Mouse (Mus musculus) ovary, postnatal 10 days (tissue): ENCODE data around the gene Msrb1.
"Not testable (repeated sequence)": the region's sequence is repeated elsewhere in the genome, so short reads cannot be mapped to it uniquely, and the experiment has no call there.

Experiments
- DNase-seq: peaks from one replicate; pipeline ENCODE4 v3.0.0; 2022; ENCODE audit warnings: low spot score

Msrb1 gene

DNA sequence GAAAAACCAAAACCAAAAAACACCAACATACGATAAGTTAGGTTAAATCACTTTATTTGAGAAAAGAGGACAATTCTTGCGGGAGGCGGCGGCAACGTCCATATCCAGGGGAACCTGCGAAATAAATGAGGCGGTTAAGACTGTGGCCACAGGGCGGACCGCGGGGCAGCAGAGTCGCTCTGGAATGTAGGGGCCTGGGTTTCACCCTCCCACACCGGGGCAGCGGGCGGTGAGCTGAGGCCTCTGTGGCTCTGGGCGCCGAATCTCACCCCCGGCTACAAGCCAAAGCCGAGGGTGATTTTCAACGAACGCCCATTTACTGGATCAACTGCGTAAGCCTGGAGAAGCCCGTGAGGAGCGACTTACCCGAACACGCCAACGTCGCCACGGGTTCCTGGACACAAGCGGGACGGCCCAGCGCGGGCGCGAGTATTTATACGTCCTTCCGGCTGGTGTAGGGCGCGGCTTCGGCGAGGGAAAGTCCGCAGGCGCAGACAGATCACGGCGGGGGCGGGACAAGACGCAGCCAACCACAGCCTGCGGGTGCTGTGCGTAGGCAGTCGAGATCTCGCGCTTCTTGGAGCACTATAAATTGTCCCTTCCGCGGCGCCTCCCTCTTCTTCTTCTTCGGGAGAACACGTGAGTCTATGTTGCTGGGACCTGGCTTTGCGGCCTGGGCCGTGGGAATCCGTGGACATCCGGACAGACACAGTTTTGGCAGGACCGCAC is 16.8 kb upstream of the Msrb1 start:
- DNase-seq, result peak; percentile 92

DNA sequence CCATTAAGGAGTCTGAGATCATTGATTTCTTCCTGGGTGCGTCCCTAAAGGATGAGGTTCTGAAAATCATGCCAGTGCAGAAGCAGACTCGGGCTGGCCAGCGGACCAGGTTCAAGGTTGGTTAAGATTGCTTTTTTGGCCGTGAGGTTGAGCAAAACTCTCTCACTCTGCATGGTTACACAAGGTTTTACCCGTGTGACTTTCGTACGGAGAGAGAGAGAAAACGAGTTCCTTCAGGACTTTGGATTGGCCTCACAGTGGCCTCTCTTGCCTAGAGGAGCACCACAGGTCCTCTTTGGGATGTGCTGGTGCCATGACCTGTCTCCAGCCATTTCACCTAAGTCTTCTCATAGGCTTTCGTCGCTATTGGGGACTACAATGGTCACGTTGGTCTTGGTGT is 15.8 kb upstream of the Msrb1 start:
- not testable (repeated sequence) for DNase-seq

DNA sequence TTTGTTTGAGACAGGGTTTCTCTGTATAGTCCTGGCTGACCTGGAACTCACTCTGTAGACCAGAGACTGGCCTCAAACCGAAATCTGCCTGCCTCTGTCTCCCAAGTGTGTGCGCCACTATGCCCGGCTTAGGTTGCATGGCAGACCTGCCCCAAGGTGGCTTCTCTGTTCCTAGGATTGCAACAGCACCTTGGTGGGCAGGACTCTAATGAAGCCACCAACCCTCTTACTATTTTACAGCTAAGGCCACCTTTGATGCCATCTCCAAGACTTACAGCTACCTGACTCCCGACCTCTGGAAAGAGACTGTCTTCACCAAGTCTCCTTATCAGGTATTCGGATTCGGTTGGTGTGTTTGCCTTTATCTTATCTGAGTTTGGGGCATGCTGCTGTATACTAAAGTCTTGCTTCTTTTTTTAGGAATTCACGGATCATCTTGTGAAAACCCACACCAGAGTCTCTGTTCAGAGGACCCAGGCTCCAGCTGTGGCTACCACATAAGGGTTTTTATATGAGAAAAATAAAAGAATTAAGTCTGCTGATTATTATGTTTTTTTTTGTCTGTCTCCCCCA is 15.0 kb upstream of the Msrb1 start:
- DNase-seq, result not testable (repeated sequence)

DNA sequence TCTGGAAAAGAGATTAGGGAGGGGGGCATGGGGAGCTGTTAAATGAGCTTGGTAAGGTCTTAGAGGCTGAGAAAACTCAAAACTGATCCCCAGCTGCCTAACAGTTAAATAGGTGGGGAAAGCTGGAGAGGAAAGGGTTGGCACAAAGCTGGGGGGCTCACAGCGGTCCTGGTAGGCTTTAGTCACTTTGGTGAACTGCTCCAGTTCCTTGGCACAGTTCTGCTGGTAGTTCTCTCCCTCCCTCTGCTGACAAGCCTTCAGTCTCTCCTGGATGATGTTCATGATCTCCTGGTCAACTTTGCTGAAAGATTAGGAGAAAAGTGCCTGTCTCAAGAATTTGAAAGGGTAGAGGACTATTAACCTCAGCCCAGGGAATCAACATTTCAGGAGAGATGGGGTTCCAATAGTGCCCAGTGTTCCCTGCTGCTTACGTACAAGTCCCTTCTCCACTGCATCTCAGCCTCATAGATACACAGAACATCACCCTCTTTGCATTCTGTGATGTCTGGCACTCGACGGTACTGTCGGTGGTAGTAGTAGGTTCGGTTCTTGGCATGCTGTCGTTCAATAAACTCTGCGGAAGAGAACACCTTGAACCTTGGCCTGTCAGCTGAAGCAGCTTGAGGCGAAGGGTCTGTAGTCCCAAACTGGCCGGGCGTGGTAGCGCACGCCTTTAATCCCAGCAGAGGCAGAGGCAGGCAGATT is 14.1 kb upstream of the Msrb1 start:
- DNase-seq, result no peak

DNA sequence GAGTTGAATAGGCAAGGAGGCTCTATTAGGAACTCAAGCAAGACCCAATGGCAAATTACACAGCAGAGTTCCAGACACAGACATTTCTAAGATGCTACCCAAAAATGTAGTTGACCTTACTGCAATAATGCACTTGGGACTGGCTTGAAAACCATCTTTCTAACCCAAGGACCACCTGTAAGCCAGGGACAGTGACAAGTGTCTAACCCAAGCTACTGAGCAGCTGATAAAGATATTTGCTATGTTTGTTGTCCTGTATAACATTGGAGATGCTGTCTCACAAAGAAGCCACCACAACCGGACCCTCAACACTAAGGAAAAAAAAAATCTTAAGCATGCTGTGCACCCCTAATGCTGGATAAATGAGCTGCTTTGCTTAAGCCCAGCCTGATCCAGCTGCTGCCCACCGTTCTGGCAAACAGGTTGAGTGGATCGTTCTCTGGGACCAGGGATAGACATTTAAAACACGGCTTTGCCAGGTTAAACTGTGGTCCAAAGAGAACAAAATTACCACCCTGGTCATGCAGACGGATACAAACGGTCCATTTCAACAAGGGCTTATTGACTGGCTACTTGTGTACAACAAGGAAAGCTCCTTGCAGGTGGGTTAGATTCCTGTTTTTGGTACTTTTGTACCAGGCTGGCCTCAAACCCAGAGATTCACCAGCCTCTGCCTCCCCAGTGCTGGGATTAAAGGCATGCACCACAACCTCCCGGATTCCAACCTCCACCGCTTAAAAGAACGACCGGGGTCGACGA is 13.1 kb upstream of the Msrb1 start:
- DNase-seq, result no peak

DNA sequence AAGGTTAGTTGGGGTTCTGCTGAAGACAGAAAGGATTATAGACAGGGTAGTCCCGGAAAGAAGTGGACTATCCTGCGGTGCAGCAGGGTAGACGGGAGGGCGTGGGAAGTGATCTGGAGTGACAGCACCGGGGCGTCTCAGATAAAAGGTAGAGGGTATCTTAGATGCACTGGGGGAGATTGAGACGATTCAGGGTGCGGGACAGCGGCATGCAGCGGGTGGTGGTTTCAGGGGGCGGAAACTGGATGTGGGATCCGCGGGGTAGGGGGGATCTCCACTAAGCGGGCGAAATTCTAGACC is 12.6 kb upstream of the Msrb1 start:
- DNase-seq, result no peak

DNA sequence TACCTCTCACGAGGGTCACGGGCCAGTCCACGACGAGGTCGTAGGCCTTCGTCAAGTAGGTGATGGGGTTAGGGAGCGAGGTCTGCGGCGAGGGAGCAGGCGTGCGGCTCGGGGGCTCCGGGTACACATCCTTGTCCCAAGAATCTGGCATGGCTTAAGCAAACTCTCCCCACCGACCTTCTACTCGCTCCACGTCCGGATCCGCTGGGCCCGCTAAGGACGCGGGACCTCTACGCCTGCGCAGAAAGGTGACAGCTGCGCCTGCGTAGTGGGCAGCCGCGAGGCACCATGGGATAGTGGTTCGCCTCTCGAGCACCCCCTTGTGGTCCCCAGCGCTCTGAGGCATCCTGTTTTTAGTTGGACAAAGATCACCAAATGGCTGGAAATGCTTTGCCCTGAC is 12.3 kb upstream of the Msrb1 start, which contains the start of gene Ndufb10:
Gene Ndufb10, minus strand, starts transcription at position 295 of the 400 bp plus-strand sequence.
- DNase-seq, result peak; percentile 97

DNA sequence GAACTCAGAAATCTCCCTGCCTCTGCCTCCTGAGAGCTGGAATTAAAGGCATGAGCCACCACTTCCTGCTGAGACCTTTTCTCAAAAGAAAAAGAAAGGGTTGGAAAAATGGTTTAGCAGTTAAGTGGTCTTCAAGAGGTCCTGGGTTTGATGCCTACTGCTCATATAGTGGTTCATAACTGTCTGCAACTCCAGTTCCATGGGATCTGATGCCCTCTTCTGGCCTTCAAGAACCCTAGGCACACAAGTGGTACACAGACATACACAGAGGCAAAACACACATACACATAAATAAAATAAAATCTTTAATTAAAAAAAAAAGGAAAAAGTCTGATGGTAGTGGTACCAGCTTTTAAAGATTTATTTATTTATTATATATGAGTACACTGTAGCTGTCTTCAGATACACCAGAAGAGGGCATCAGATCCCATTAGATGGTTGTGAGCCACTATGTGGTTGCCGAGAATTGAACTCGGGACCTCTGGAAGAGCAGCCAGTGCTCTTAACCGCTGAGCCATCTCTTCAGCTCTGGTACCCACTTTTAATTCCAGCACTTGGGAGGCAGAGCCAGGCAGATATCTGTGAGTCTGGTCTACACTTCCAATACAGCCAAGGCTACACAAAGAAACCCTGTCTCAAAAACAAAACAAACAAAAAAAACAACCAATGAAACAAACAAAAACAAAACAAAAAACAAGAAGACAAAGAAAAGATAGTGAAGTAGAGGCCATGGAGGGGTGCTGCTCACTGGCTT is 10.6 kb upstream of the Msrb1 start:
- no peak for DNase-seq

DNA sequence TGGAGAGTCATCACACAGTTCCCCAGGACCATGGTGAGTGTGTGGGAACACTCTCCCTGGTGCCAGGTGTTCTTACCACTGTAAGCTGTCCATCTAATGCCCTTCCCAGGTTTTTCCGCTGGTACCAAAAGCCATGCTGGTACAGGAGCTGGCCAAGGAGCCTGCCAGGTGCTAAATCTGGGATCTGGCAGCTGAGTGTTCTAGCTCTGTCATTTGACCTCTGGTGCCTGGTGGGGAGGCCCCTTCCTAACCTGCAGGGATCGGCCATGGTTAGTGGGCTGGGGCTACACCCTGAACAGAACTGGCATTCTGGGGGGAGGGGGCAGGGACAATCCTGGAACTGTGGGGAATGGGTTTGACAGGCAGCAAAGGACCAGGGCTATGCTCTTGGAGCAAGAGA is 8.8 kb upstream of the Msrb1 start, which contains the start of gene Rpl3l:
Gene Rpl3l, plus strand, starts transcription at position 203 of the 400 bp plus-strand sequence.
- no peak for DNase-seq

DNA sequence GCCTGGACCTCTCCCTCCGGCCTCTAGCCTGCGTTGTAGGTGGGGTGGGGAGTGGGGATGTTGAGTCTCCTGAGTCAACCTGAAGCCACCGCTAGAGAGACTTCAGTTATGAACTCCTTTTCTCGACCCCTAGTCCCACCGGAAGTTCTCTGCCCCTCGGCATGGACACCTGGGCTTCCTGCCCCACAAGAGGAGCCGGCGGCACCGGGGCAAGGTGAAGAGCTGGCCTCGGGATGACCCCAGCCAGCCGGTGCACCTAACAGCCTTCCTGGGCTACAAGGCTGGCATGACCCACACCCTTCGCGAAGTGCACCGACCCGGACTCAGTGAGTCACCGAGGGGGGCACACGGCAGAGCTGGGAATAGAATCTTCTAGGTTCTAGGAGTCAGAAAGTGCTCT is 8.3 kb upstream of the Msrb1 start:
- DNase-seq, result no peak

DNA sequence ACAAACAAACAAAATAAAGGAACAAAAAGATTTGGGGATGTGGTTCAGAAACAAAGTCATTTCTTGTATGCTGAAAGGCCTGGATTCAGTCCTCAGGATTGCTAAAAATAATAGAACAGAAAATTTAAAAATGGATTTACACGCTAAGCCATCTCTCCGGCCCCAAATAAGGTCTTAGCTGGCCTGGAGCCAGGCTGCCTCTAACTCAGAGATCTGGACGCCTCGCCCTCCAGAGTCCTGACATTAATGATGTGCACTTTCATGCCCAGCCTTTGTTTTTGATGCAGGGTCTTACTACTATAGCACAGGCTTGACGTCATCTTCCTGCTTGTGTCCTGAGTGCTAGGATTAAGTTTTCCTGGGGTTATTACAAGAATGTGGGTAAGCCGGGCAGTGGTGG is 7.4 kb upstream of the Msrb1 start:
- DNase-seq, result no peak

DNA sequence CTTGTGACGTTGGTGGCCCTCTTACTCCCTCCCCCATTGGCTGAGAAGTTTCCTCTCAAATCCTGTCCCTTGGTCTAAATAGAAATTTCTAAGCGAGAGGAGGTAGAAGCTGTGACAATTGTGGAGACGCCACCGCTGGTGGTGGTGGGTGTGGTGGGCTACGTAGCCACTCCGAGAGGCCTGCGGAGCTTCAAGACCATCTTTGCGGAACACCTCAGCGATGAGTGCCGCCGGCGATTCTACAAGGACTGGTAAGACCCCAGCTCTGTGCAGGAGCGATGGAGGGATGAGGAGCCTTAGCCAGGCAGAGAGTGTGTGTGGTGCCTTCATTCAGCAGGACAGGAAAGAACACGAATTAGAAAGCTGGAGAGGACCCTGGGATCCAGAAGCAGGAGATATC is 5.7 kb upstream of the Msrb1 start:
- DNase-seq, result no peak

DNA sequence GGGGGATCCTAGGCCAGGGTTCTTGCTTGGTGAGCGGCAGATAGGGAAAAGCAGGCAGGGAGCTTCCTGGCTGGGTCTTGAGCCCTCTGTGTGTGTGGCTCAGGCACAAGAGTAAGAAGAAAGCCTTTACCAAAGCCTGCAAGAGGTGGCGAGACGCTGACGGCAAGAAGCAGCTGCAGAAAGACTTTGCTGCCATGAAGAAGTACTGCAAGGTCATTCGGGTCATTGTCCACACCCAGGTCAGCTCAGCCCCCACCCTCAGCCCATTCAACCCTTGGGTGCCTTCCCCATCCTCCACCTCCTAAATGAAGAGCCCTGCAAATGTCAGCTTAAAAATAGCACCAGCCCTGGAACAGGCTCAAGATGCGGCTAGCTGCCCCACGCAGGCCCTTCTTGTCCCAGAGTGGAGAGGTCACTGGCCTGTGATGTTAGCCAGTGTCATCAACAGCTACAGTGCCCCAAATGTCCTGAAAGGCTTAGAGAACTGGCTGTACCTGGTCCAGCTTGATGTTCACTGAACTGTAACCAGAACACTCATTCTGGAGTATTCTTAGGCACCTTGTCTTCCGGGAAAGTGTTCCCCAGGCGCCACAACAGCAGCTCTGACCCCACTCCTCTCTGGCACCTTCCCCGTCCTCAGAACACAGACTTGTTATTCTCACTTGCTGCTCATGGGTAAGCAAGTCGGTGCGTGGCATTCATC is 4.1 kb upstream of the Msrb1 start:
- DNase-seq, result no peak

DNA sequence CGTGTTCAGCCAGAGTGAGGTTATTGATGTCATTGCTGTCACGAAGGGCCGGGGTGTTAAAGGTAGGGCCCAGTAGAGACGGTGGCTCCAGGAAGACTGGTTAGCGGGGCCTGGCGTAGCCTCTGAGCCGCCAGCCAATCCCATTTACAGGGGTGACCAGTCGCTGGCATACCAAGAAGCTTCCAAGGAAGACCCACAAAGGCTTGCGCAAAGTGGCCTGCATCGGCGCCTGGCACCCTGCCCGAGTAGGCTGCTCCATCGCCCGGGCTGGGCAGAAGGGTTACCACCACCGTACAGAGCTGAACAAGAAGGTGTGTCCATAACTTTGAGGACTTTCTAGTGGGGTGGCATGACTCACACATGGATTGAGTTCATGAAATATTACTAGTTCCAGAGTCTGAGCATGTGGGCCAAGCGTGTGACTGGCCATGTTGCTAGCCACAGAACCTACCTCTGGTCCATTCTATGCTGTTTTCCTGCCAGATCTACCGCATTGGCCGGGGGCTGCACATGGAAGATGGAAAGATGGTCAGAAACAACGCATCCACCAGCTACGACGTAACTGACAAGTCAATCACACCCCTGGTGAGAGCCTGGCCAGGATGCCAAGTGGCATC is 2.9 kb upstream of the Msrb1 start:
- DNase-seq, result no peak

DNA sequence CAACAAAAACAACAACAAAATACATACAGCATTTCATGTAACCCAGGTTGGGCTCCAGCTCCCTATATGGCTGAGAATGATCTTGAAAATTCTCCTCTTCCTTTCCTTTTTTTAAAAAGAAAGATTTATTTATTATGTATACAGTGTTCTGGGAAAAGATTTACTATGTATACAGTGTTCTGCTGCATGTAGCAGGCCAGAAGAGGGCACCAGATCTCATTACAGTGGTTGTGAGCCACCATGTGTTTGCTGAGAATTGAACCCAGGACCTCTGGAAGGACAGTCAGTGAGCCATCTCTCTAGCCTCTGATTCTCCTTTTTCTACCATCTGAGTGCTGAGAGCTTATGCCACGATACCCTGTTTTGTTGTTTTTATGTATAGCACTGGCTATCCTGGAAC is 1.9 kb upstream of the Msrb1 start:
- no peak for DNase-seq

DNA sequence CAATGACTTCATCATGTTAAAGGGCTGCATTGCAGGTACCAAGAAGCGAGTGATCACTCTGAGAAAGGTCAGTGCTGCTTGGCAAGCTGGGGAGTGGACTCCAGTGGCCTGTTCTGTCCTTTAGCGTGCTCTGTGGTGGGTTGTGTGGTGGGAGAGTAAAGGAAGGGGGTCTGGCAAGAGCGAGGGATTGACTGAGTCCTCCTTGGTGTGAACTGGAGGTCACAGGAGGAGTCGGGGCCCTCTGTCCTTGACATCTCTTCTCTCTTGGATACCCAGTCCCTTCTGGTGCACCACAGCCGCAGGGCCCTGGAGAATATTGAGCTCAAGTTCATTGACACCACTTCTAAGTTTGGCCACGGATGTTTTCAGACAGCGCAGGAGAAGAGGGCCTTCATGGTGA is 996 bp upstream of the Msrb1 start:
- DNase-seq, result no peak

DNA sequence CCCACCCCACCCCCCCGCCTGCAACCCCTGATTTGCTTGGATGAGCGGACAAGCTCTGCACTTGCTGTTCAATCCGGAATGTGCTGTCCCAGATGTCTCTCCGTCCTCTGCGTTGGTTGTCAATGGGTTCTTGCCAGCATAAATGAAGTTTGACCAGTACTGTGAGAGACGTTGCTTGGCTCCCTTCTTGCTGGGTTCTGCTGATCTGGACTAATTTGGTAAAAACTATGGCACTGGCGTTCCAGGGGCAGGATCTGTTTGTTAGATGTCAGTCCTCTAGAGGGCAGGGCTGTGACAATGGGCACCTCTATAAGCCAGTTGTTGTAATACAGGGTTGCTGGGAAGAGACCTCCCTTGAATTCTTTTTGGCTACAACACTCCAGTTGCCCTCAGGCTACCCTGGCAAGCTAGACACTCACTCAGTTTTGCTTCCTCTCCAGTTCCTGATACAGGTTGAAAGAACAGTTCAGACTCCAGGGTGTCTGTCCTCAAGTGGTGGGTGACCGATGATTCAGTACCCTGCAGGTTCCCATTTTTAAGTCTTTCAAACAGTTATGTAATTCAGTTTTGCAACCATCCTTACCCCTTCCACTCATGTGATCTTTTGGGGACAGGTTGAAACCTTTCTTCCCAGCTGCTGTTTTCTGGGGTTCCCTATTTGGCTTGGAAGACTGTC is 831 bp downstream of the Msrb1 start:
- no peak for DNase-seq

DNA sequence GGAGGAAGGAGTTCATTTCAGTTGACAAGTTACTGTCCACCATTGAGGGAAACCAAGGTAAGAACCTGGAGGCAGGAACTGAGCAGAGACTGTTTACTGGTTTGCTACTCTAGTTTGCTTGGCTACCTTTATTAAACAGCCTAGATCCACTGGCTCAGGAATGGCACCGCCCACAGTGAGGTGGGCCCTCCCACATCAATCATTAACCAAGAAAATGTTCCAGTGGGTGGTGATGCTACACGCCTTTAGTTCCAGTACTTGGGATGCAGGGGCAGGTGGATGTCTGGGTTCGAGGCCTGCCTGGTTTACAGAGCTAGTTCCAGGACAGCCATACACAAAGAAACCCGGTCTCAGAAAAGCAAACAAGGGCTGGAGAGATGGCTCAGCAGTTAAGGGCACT is 1.8 kb downstream of the Msrb1 start:
- no peak for DNase-seq

DNA sequence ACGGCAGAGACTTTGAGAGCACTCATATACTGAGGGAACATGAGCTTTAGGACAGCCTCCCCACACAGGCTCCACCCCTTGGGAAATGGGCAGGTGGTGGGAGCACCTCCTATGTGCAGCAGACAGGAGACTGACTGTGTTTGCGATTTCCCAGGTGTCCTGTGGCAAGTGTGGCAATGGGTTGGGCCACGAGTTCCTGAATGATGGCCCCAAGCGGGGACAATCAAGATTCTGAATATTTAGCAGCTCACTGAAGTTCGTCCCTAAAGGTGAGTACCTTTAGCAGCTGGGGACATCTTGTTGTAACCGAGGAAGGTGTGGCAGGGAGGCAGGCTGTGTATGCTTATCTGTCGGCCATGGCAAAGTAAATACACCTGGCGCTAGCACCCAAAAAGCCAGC is 3.5 kb downstream of the Msrb1 start:
- no peak for DNase-seq

DNA sequence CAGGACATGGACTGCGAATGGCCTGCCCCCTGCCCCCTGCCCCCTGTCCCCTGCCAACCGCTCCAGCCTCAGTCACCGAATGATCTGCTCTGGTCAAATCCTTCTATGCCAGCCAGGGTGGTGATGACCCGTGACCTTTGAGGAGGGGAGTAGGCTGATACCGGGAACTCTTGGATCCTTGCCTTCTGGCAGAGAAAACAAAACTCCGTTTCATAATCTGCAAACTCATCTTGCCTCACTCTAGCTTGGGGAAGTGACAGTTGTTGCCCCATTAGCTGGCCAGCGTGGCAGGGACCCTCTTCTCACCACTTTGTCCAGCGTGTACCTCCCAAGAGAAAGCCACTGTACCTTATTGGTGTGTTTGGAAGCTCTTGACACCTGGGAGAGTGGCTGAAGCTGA is 5.9 kb downstream of the Msrb1 start:
- no peak for DNase-seq
